Mouse (Mus musculus) small intestine, adult 10 weeks (tissue): ENCODE measurements around the gene Uap1l1. TPM values are rescaled to one million over a fixed set of nuclear protein-coding genes. Genes with fewer than 3 reads are reported as not detected.

Experiments
- polyA plus RNA-seq: library from polyadenylated mRNA; stranded (reverse); fragments of 350-450 nt; fragmentation: Illumina TruSeq; extraction: RNeasy Lipid Tissue Mini Kit (QIAGEN cat#74804); gene quantifications from one replicate; pipeline ENCODE4 v1.2.3, GENCODE M21; 2014; ENCODE audit warnings: low replicate concordance

Gene Uap1l1
- 5.0 TPM for polyA plus RNA-seq

GRCm38 (mm10) chr2:25365091-25365761 lies at the start of gene Uap1l1:
Uap1l1 (minus strand) TSS chr2:25365682.

DNA sequence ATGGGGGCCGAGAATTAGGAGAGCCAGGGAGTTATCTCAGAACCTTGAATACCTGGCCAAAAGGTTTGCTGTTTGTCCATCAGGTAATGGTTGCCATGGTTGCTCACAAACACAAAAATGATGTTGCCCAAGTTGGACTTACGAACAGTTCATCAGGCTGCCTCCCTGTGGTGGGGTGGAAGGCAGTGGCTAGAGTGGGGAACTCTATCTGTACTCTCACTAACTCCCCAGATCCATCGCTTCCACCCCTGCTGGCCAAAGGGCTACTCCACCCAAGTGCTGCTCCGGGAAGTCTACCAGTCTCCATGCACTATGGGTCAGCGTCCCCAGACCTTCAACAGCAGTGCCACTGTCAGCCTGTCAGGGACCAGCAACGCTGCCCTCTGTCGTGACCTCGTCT lies 33.6 kb upstream of the Uap1l1 start, which contains the start of gene Npdc1:
Gene Npdc1 (plus strand): TSS at position 301 of the 400 bp plus-strand sequence.

GRCm38 (mm10) chr2:25395721-25396596 lies 30.5 kb upstream of the Uap1l1 start, which contains the start of gene Entpd2:
Entpd2 (plus strand) TSS chr2:25395874.

DNA sequence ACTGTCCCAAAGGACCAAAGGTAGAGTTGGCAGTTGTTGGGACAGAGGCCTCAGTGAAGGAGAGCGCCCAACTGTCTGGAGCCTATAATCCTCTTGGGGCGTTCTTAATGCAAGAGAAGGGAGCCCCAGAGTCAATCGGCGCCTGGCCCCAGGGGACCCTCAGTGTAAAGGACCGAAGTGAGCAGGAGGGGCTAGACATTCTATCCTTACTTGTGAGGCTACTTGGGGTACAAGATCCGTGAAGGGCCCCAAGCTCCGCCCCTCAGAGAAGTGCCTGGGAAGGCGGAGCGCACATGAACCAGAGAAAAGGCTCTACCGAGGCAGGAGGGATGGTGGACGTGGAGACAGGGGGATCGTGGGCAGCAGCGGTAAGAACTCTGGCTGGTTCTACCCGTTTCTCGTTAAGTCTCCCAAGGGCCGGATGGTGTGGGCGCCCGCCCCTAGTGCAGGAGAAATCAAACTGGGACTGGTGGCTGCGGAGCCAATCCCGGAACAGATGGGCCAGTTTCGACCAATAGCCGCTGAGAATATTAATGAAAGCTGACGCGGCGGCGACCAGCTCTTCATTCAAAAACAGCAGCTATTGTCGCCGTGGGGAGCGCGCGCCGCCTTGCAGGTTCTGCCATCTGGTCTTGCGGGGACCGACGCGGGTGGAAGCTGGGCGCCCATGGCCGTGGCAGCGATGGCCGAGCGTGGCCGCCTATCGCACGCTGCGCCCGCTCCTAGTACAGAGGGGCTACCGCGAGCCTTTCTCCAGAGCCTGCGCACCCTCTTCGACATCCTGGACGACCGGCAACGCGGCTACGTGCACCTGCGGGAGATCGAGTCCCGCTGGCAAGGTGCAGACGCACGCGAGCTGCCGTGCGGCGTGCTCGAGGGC lies 6.5 kb upstream of the Uap1l1 start, which contains the start of gene Sapcd2:
Gene Sapcd2 (plus strand): TSS at position 558 of the 880 bp plus-strand sequence.

DNA sequence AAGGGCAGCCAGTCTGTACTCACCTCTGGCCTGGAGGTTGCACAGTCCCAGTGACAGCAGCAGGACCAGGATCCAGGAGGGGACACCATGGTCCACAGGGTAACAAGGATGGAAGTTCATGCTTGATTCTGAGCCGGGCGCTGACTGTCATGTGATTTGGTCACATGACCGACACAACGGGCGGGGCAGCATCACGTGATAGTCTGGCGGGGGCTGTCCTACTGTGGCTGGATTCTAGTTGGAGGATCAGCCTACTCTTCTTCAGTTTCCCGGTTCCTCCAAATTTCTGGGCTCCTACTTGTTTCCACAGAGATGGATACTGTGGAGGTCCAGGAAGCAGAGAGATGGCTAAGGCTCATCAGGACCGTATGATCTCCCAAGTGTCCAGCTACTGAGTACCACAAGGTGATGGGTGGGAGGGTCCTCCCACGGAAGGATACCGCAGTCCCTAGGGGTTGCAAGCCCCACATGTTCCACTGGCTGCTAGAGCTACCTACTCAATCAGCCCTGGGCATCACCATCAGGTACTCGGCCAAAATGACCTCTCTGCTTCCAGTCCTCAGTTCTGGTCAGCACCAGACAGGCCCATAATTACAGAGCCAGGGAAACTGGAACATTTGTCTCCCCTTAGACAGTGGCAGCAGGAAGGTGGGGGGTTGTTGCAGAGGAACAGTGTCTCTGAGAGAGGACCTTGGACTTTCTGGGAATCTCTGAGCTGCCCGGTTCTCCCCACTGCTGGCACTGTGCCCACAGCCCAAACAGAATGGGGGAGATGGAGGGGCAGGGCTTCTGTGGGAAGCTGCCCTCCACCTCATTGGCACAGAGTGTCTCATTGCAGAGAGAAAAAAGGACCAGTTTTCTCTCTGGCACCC lies 9.0 kb downstream of the Uap1l1 start, which contains the start of gene Dpp7:
Gene Dpp7 (minus strand): TSS at position 152 of the 872 bp plus-strand sequence.

GRCm38 (mm10) chr2:25332286-25333160 lies 33.0 kb downstream of the Uap1l1 start, which contains the start of gene Man1b1:
Man1b1 (plus strand) TSS chr2:25332338.

DNA sequence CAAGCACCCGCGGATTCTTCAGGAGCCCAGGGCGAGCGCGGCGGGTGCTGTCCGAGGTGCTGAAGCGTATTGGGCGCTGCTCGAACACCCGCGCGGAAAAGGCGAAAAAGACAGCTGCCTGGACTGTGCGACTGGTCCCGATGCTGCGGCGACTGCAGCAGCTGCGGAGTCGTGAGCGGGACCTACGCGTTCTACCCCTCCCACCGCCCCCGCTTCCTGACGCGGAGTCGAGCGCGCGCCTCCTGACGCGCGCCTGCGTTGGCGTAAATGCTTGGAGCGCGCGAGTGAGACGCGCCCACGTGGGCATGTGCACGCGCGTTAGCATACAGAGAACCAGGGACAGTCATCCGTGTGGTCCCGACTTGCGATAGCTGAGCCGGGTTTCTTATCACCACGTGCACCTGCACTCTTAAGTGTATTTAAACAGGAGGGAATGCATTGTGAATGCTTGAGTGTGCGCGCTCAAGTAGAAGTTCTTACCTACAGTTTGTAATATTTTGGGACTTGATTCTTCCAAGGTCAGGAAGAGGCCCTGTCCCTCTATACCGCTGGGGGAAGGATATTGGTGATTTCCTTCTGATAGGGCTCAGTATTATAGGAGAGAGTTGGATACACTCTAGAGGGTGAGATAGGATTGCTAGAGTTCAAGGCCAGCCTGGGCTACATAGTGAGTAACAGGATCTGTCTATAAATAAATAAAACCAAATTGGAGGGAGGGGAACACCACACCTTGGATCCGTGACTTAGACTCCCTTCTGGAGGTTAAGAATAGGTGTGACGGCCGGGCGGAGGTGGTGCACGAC lies 46.3 kb downstream of the Uap1l1 start, which contains the start of gene Grin1:
Gene Grin1 (minus strand): TSS at position 217 of the 803 bp plus-strand sequence.

Other genes with a start within 250 kb of the Uap1l1 start
- 17.8 TPM for gene Nrarp, start 184.9 kb downstream of the Uap1l1 start, polyA plus RNA-seq
- 2.0 TPM for gene Tor4a, start 168.8 kb downstream of the Uap1l1 start, polyA plus RNA-seq
- gene Nelfb, start 154.2 kb downstream of the Uap1l1 start, polyA plus RNA-seq: 3.2 TPM
- not detected for gene Stpg3, start 151.0 kb downstream of the Uap1l1 start, polyA plus RNA-seq
- gene Fam166a, start 146.9 kb downstream of the Uap1l1 start, polyA plus RNA-seq: not detected
- 46.6 TPM for gene Tubb4b, start 141.0 kb downstream of the Uap1l1 start, polyA plus RNA-seq
- gene Slc34a3, start 131.3 kb downstream of the Uap1l1 start, polyA plus RNA-seq: not detected
- gene Rnf224, start 128.9 kb downstream of the Uap1l1 start, polyA plus RNA-seq: not detected
- not detected for gene Rnf208, start 123.4 kb downstream of the Uap1l1 start, polyA plus RNA-seq
- gene Cysrt1, start 123.2 kb downstream of the Uap1l1 start, polyA plus RNA-seq: not detected
- gene AL732309.1, start 118.8 kb downstream of the Uap1l1 start, polyA plus RNA-seq: 0.93 TPM
- gene Tmem203, start 110.2 kb downstream of the Uap1l1 start, polyA plus RNA-seq: not detected
- 2.3 TPM for gene Tprn, start 103.1 kb downstream of the Uap1l1 start, polyA plus RNA-seq
- 0.56 TPM for gene Ssna1, start 93.2 kb downstream of the Uap1l1 start, polyA plus RNA-seq
- 4.6 TPM for gene Anapc2, start 93.2 kb downstream of the Uap1l1 start, polyA plus RNA-seq
- gene Tmem210, start 77.5 kb downstream of the Uap1l1 start, polyA plus RNA-seq: not detected
- gene Lrrc26, start 75.8 kb downstream of the Uap1l1 start, polyA plus RNA-seq: 0.37 TPM
- gene Grin1, start 46.5 kb downstream of the Uap1l1 start, polyA plus RNA-seq: not detected
- 13.8 TPM for gene Man1b1, start 33.3 kb downstream of the Uap1l1 start, polyA plus RNA-seq
- gene Dpp7, start 9.3 kb downstream of the Uap1l1 start, polyA plus RNA-seq: 2.0 TPM
- gene Sapcd2, start 6.6 kb upstream of the Uap1l1 start, polyA plus RNA-seq: 0.11 TPM
- not detected for gene Entpd2, start 30.2 kb upstream of the Uap1l1 start, polyA plus RNA-seq
- gene Npdc1, start 33.7 kb upstream of the Uap1l1 start, polyA plus RNA-seq: 4.4 TPM
- not detected for gene Fut7, start 57.6 kb upstream of the Uap1l1 start, polyA plus RNA-seq
- gene Abca2, start 63.0 kb upstream of the Uap1l1 start, polyA plus RNA-seq: 0.48 TPM
- not detected for gene Clic3, start 91.2 kb upstream of the Uap1l1 start, polyA plus RNA-seq
- gene Paxx, start 95.4 kb upstream of the Uap1l1 start, polyA plus RNA-seq: 5.1 TPM
- not detected for gene Ptgds, start 104.4 kb upstream of the Uap1l1 start, polyA plus RNA-seq
- not detected for gene Lcn12, start 128.2 kb upstream of the Uap1l1 start, polyA plus RNA-seq
- not detected for gene Fbxw5, start 135.1 kb upstream of the Uap1l1 start, polyA plus RNA-seq
- gene C8g, start 136.0 kb upstream of the Uap1l1 start, polyA plus RNA-seq: not detected
- 0.78 TPM for gene Traf2, start 181.3 kb upstream of the Uap1l1 start, polyA plus RNA-seq
- 1.6 TPM for gene Edf1, start 192.2 kb upstream of the Uap1l1 start, polyA plus RNA-seq
- not detected for gene Mamdc4, start 209.2 kb upstream of the Uap1l1 start, polyA plus RNA-seq
- gene Phpt1, start 209.5 kb upstream of the Uap1l1 start, polyA plus RNA-seq: not detected
- not detected for gene Ajm1, start 216.1 kb upstream of the Uap1l1 start, polyA plus RNA-seq
- gene Rabl6, start 242.8 kb upstream of the Uap1l1 start, polyA plus RNA-seq: 29.1 TPM